Mouse (Mus musculus): ENCODE measurements around the gene Olfr145. TPM values are rescaled to one million over a fixed set of nuclear protein-coding genes. Genes with fewer than 3 reads are reported as not detected.

The Olfr145 gene
- total RNA-seq (2014; fragmentation: Nextera tagmentation), result not detected in 2 replicates
- not detected in 2 replicates for total RNA-seq (2017)

DNA sequence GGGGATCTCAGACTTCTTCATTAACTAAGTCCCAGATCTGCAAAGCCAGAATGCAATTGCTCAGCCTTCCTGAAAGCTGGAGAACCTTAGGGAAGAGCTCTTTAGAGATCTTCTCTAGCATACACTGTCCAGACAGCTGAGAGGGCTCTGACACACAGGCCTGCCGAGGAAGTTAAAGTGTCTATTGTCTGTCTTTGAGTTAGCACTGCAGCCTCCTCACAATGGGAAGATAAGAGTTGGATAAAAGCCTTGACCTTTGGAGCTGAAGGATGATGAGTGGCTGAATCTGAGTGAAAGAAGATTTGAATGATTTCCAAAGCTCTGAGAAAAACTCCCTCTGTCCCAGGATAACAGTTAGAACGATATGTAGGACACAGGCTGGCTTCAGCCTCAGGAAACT lies at the start of gene Olfr145:
Gene Olfr145 (plus strand): TSS at position 64 of the 400 bp plus-strand sequence.
- no peak for ATAC-seq (replicated peaks; ENCODE audit: poor library complexity, severe bottlenecking)

DNA sequence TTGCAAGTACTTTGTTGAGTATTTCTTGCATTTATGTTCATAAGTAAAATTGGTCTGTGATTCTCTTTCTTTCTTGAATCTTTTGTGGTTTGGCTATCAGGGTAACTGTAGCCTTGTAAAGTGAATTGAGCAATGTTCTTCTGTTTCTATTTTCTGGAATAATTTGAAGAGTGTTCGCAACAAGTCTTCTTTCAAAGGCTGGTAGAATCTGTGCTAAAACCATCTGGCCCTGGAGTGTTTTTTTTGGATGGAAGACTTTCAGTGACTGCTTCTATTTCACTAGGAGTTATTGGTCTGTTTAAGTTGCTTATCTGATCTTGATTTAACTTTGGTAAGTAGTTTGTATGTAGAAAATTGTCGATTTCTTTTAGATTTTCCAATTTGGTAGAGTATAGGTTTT lies 47.3 kb upstream of the Olfr145 start:
- ATAC-seq (replicated peaks; ENCODE audit: poor library complexity, severe bottlenecking), result no peak

DNA sequence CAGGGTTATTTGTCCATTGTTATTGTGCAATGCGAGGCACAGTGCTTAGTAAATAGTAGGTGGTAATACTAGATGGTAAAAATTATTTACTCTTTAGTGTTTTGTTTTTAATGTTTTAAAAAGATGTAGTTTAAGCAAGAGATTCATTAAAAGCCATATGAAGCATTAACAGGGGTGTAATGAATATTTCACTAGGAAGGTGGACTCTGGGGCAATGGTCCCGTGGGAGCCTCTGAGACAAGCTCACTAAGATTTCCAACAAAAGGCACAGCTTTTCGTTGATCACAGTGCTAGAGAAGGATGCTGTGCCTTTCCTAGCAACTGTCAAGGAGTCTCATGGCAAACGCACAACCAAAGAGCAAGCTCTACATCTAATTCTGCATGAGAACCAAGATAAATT lies 42.6 kb upstream of the Olfr145 start, which contains the start of gene Olfr877:
Gene Olfr877 (plus strand): TSS at position 301 of the 400 bp plus-strand sequence.
- no peak for ATAC-seq (replicated peaks; ENCODE audit: poor library complexity, severe bottlenecking)

DNA sequence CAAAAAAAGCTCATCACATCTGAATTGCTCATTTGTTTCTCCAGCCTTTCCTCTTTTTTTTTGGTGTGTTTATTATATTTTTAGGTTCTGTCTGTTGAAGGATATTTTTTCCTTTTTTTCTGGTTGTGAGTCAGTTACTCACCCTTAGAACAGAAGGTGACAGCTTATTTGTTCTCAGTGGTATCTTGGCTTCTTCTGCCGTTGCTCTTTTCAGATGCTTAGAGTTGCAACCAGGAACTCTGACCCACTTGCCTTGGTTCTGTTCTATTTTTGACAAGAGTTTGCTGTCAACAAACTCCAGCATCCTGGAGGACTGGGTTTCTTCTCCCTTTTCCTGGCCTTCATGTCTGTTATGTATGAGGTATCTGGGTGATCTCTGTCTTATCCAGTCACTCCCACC lies 33.2 kb upstream of the Olfr145 start:
- no peak for ATAC-seq (replicated peaks; ENCODE audit: poor library complexity, severe bottlenecking)

DNA sequence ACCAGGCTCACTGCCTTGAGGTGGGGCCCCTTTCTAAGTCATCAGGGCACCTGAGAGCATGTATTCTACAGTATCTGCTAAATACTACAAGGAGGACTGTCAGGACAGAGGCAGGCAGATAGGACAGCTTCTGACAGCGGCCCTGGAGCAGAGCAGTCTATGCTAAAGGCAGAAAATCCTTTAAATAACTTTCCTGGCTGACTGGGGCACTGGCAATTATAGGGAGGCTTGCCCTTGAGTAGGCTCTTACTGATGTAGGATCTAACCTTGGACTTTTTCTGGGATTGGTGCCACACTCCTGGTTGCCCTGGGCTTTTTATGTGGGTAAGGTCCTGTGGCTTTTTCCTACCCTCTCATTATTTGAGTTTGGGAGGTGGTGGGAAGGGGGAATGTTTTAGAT lies 26.3 kb upstream of the Olfr145 start:
- ATAC-seq (replicated peaks; ENCODE audit: poor library complexity, severe bottlenecking), result no peak

DNA sequence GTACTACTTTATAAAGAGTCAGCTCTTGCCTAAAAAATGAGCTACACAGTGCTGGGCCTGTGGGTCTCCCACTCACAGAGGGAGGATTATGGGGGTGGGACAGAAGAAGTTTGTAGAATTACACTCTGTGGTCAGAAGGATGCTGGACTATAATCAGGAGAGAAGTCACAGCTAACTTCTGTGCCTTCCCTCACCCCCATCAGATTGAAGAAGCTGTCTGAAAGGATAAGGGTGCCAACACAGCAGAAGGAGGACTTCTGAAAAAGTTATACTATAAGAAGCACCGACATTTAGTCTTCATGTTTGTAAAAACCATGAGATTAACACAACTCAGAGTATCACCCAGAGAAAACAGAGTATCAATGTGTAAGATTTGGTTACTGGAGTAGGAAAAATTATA lies 25.4 kb upstream of the Olfr145 start:
- no peak for ATAC-seq (replicated peaks; ENCODE audit: poor library complexity, severe bottlenecking)

DNA sequence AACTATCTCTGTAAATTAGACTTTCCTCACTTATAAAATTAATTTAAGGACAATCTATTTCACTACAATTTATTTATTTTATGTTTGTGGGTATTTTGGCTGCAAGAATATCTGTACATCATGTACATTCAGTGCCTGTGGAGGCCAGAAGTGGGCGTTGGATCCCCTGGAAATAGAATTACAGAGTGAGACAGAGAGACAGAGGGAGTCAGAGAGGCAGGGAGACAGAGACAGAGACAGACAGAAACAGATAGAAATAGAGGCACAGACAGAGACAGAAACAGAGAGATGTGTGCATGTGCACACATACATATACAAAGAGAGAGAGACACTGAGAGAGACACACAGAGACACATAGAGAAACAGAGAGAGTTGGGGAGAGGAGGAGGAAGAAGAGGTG lies 25.0 kb upstream of the Olfr145 start:
- no peak for ATAC-seq (replicated peaks; ENCODE audit: poor library complexity, severe bottlenecking)

DNA sequence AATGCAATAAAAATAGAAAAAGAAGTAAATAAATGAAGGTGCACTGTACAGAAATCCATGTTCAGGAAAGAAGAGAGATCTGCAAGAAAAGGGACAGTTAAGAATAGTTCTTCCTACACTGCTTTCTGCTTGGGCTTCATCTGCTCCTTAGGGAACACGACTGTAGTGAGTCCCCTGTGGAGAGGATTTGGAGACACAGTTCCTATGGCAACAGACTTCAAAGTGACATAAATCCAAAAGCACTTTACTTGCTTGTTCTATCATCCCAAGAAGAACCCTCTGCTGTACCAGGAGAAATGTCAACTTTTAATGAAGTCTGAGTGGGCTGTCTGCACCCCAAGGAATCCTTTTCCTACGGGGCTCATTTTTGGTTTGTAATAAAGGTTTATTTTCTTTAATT lies 5.6 kb upstream of the Olfr145 start:
- no peak for ATAC-seq (replicated peaks; ENCODE audit: poor library complexity, severe bottlenecking)

DNA sequence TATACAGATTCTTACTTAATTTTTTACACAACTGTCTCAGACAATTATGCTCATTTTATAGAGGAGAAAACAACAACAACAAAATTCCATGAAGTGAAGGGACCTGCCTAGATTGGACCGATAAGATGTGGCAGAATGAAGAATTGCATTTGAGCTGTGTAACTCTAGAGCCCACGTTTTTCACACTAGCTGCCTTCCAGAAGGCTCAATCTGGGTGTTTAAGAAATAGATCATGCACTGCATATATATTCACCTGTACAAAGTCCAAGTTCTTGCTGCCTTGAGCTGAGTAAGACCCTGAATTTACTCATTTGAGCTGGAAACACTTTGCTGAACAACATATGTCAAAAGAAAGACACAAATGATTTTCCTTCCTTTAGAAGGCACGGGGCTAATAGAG lies 9.0 kb downstream of the Olfr145 start:
- no peak for ATAC-seq (replicated peaks; ENCODE audit: poor library complexity, severe bottlenecking)

DNA sequence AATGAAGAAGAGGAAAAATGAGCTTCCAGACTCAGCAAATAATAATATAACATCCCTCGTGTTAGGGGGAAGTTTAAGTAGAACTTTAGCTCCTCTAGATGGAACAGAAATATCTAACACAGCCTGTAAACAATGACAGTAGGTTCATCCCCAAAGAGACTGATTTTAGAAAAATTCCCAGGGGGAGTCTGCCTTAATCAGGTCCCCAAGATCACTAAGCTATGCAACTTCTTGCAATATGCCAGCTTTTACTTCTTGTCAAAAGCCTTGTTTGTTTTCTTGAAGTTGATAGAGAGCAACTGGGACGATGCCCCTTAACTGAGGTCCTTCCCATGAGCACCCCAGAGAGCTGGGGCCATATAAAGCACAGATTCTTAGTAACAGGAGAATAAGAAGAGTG lies 21.0 kb downstream of the Olfr145 start, which contains the start of gene Olfr878:
Gene Olfr878 (plus strand): TSS at position 301 of the 400 bp plus-strand sequence.
- ATAC-seq (replicated peaks; ENCODE audit: poor library complexity, severe bottlenecking), result no peak

DNA sequence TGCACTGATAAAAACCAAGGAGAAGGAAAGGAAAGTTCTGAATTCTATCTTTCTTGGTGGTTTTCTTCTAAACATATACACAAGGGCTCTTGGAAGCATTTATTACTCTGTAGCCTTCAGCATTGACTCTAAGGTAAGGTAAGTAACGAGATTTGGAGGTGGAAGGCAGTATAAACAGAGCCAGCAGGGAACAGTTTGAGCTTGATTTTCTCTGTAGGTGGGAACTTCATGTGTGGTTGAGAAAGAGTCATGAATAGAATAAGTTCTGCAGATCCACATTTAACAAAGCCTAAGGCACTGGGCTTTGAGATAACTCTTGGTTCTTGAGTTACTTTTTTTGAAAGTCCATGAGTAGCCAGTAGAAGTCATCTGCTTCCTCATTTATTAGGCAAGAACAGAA lies 21.5 kb downstream of the Olfr145 start:
- ATAC-seq (replicated peaks; ENCODE audit: poor library complexity, severe bottlenecking), result no peak

DNA sequence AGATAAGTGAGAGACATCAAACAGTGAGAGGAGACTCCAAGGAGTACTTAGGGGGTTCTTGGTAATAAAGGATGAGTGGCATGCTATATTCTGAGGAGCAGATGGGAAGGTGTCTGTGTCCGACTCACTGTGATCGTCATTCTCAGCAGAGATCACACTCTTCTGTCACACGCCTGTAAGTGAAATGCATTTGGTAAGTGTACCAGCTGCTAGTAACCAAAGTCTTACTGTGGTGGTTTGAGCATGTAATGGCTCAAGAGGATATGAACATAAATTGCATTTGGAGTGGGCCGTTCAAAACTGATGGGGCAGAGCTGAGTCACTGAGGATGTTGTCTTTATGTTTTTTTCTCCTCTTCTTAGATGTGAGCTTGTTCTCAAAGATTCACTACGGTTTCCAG lies 27.7 kb downstream of the Olfr145 start:
- ATAC-seq (replicated peaks; ENCODE audit: poor library complexity, severe bottlenecking), result no peak

DNA sequence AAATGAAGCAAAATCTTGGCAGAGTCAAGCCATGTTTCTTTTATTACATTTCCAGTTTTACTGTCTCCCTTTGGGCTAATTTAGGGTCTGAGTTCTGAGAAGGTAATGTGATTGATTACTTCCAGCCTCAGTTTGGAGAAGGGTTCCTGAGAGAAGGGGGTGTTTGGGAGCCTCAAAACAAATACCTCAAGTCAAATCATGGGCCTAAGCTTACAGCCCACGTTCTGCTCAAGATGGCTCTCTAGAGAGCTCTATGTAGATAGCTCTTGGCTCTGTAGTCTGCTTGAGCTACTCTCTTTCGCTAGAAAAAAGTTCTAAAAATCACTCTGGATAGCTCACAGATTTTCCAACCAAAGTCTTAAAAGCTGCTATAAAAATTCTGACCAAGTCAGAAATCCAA lies 28.9 kb downstream of the Olfr145 start:
- no peak for ATAC-seq (replicated peaks; ENCODE audit: poor library complexity, severe bottlenecking)

DNA sequence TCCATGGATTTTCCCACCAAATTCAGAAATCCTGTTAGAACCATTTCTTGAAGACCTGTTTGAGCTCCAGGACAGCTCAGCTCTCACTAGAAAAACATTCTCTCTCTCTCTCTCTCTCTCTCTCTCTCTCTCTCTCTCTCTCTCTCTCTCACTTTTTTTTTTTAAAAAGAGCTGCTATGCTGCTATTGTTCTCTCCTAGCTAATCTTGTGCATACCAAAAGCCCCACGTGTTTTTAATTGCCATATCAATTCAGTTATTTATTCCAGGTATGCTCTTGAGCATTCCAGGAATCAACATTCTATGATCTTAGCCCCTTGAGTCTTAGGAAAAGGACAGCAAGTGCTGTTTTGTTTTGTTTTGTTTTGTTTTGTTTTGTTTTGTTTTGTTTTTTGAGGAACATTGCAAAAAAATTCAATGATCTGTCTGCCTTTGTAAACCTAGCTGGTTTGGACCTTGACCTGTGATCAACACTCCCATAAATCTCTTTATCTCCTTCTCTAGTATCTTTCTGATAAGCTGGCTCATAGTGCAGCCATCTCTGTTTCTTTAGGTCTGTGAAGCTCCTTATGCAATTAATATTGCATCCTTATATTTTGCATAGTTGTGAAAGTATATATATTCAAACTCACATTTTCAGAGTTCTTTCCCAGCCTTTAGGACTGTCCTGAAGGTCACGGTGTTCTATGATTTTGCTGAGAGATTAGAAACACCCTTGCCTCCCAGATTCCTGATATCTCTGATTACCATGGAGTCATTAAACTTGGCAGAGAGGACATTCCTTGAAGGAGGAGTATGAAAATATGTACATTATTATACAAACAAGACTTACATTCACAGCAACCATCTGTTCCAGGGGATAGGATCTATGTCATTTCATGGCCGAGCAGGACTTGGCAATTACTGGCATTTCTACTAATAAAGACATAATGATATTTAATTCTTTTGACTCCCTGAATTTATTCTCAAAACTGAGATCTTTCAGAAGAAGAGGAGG lies 29.8 kb downstream of the Olfr145 start:
- no peak for ATAC-seq (replicated peaks; ENCODE audit: poor library complexity, severe bottlenecking)

DNA sequence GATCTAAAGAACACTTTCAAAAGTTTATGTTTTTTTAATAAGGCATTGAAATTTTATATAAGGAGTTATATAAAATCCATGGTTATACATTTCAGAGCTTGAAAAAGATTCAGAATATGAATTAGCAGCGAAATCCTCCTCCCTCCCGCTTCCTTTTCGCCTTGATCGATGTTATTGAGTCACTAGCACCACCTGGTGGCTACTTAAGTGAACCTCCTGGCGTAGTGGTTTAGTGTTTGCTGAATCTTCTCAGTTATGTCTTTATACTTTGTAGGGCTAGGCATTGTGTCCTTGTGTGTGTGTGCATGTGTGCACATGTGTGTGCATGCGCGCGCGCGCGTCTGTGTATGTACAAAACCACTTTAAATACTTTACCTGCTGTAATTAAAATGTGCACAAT lies 36.0 kb downstream of the Olfr145 start:
- ATAC-seq (replicated peaks; ENCODE audit: poor library complexity, severe bottlenecking), result peak; percentile 94

DNA sequence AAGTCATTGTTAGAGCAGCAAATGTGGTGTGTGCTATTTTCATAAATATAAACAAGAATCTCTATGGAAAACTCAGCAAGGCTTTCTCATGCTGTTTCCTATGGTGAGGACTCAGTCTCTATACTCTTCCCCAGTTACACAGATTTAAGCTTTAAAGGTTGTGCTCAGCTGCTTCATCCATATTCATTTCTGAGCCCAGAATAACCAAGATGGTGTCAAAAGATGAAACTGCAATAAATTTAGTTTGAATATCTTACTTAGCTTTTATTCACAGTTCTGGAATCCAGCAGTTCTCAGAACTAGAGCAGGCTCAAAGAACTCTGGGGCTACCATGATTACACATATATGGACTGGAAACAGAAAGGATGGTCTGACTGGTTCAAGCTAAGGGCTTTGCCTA lies 37.6 kb downstream of the Olfr145 start:
- ATAC-seq (replicated peaks; ENCODE audit: poor library complexity, severe bottlenecking), result no peak

DNA sequence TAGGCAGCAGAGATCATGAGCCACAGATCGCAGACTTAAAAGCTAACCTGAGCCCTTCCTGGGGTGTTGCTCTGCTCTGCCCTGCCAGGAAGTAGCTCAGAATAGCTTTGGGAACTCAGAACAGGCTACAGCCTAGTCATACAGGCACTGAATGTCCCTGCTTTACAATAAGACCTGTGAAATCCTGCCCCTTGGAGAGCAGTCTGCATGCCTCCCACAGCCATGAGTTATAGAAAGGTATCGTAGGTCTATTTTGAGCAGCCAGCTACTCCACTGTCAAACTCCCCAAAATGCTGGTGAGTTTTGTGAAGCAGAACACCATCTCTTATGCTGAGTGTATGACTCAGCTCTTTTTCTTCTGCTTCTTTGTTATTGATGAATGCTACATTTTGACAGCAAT lies 44.6 kb downstream of the Olfr145 start:
- no peak for ATAC-seq (replicated peaks; ENCODE audit: poor library complexity, severe bottlenecking)

Other genes starting within 250 kb of the Olfr145 start
- 21.5 and 29.7 TPM in 2 replicates for gene Tbrg1, start 239.4 kb upstream of the Olfr145 start, total RNA-seq (2014; fragmentation: Nextera tagmentation)
- 33.3 and 33.7 TPM in 2 replicates for gene Tbrg1, start 239.4 kb upstream of the Olfr145 start, total RNA-seq (2017)
- gene Panx3, start 227.5 kb upstream of the Olfr145 start, total RNA-seq (2014; fragmentation: Nextera tagmentation), result not detected in 2 replicates
- not detected in 2 replicates for gene Panx3, start 227.5 kb upstream of the Olfr145 start, total RNA-seq (2017)
- gene Olfr160, start 180.5 kb upstream of the Olfr145 start, total RNA-seq (2014; fragmentation: Nextera tagmentation), result not detected in 2 replicates
- not detected in 2 replicates for gene Olfr160, start 180.5 kb upstream of the Olfr145 start, total RNA-seq (2017)
- not detected in 2 replicates for gene Olfr874, start 151.6 kb upstream of the Olfr145 start, total RNA-seq (2014; fragmentation: Nextera tagmentation)
- not detected in 2 replicates for gene Olfr874, start 151.6 kb upstream of the Olfr145 start, total RNA-seq (2017)
- not detected in 2 replicates for gene Olfr875, start 124.9 kb upstream of the Olfr145 start, total RNA-seq (2014; fragmentation: Nextera tagmentation)
- gene Olfr875, start 124.9 kb upstream of the Olfr145 start, total RNA-seq (2017), result not detected in 2 replicates
- gene Olfr876, start 93.7 kb upstream of the Olfr145 start, total RNA-seq (2014; fragmentation: Nextera tagmentation), result not detected in 2 replicates
- not detected in 2 replicates for gene Olfr876, start 93.7 kb upstream of the Olfr145 start, total RNA-seq (2017)
- not detected in 2 replicates for gene Olfr877, start 42.5 kb upstream of the Olfr145 start, total RNA-seq (2014; fragmentation: Nextera tagmentation)
- not detected in 2 replicates for gene Olfr877, start 42.5 kb upstream of the Olfr145 start, total RNA-seq (2017)
- gene Olfr878, start 21.1 kb downstream of the Olfr145 start, total RNA-seq (2014; fragmentation: Nextera tagmentation), result not detected in 2 replicates
- gene Olfr878, start 21.1 kb downstream of the Olfr145 start, total RNA-seq (2017), result not detected in 2 replicates
- not detected in 2 replicates for gene Olfr881, start 95.1 kb downstream of the Olfr145 start, total RNA-seq (2014; fragmentation: Nextera tagmentation)
- gene Olfr881, start 95.1 kb downstream of the Olfr145 start, total RNA-seq (2017), result not detected in 2 replicates
- gene Olfr883, start 129.1 kb downstream of the Olfr145 start, total RNA-seq (2014; fragmentation: Nextera tagmentation), result not detected in 2 replicates
- gene Olfr883, start 129.1 kb downstream of the Olfr145 start, total RNA-seq (2017), result not detected in 2 replicates
- gene Olfr884, start 149.8 kb downstream of the Olfr145 start, total RNA-seq (2014; fragmentation: Nextera tagmentation), result not detected in 2 replicates
- gene Olfr884, start 149.8 kb downstream of the Olfr145 start, total RNA-seq (2017), result not detected in 2 replicates
- gene Olfr885, start 164.6 kb downstream of the Olfr145 start, total RNA-seq (2014; fragmentation: Nextera tagmentation), result not detected in 2 replicates
- gene Olfr885, start 164.6 kb downstream of the Olfr145 start, total RNA-seq (2017), result not detected in 2 replicates
- not detected in 2 replicates for gene Olfr887, start 187.3 kb downstream of the Olfr145 start, total RNA-seq (2014; fragmentation: Nextera tagmentation)
- not detected in 2 replicates for gene Olfr887, start 187.3 kb downstream of the Olfr145 start, total RNA-seq (2017)
- gene Olfr888, start 211.4 kb downstream of the Olfr145 start, total RNA-seq (2014; fragmentation: Nextera tagmentation), result not detected in 2 replicates
- gene Olfr888, start 211.4 kb downstream of the Olfr145 start, total RNA-seq (2017), result not detected in 2 replicates
- gene Olfr889, start 218.5 kb downstream of the Olfr145 start, total RNA-seq (2014; fragmentation: Nextera tagmentation), result not detected in 2 replicates
- gene Olfr889, start 218.5 kb downstream of the Olfr145 start, total RNA-seq (2017), result not detected in 2 replicates
- gene Olfr890, start 245.8 kb downstream of the Olfr145 start, total RNA-seq (2014; fragmentation: Nextera tagmentation), result not detected in 2 replicates
- not detected in 2 replicates for gene Olfr890, start 245.8 kb downstream of the Olfr145 start, total RNA-seq (2017)

Measured in granulocyte monocyte progenitor cell, adult 5-6 weeks (primary cell).